Mouse (Mus musculus) midbrain, embryonic 14.5 days (tissue): ENCODE results near the gene Thumpd2. TPM values are rescaled to one million over a fixed set of nuclear protein-coding genes. Genes with fewer than 3 reads are reported as not detected.

Experiments
- polyA plus RNA-seq: library from polyadenylated mRNA; unstranded; fragments of >200 nt; fragmentation: Nextera tagmentation; extraction: Ambion mirVana; gene quantifications from 2 replicates; pipeline ENCODE4 v1.2.1, GENCODE M21; 2014

Gene Thumpd2
- polyA plus RNA-seq, 1 experiment from 2014 or later = 9.1 TPM

Other genes with a start within 250 kb of the Thumpd2 start
- gene Tmem178, start 120.5 kb downstream of the Thumpd2 start, polyA plus RNA-seq = 30.5 and 31.3 TPM in 2 replicates